Mouse (Mus musculus) small intestine, adult 2 months (tissue): ENCODE results near the gene Spice1.

Experiments used
- CTCF ChIP-seq: fragments of 200-500 bp; IDR thresholded peaks from 2 replicates; pipeline ENCODE4 v1.5.1; 2012; ENCODE audit warnings: low read depth, mild to moderate bottlenecking, control low read depth, inconsistent platforms, low read length, moderate library complexity, mixed read lengths; ENCODE audit not compliant: insufficient replicate concordance, insufficient read length; ENCODE audit errors: extremely low read depth
- POLR2A ChIP-seq: fragments of 200-500 bp; IDR thresholded peaks from 2 replicates; pipeline ENCODE4 v1.6.1; 2012; ENCODE audit warnings: low read depth, mild to moderate bottlenecking, control low read depth, inconsistent platforms, low read length, moderate library complexity

GRCm38 (mm10) chr16:44365522-44365921 is 18.6 kb downstream of the Spice1 start:
- TF ChIP-seq POLR2A = no peak
- no peak for TF ChIP-seq CTCF
